Mouse (Mus musculus): ENCODE results near the gene Cylc1. TPM values are rescaled to one million over a fixed set of nuclear protein-coding genes. Genes with fewer than 3 reads are reported as not detected.

The Cylc1 gene
- not detected in 2 replicates for polyA plus RNA-seq (2015; fragmentation: Nextera tagmentation; extraction: Ambion mirVana)

- Histone ChIP-seq H3K4me3 (replicated peaks) (no peak within 1 kb of the TSS), H3K9ac (no peak within 1 kb of the TSS), H3K27ac (replicated peaks) (no peak within 1 kb of the TSS), H3K27me3 (no peaks in the 10 kb centered on the region), H3K4me1 (no peaks in the 10 kb centered on the region), H3K36me3 (no peaks in the 10 kb centered on the region), H3K9me3 (replicated peaks) (no peaks in the 10 kb centered on the region), H3K4me2 (replicated peaks) (no peak within 1 kb of the TSS)
- no peak for ATAC-seq (ENCODE audit: insufficient number of reproducible peaks, low FRiP score, low TSS enrichment, low read depth)
Observed at GRCm38 (mm10) chrX:111110118-111110517, at the start of gene Cylc1. Cylc1 (plus strand) TSS chrX:111110418.

GRCm38 (mm10) chrX:111078680-111079079 is 31.5 kb upstream of the Cylc1 start:
- no peak for ATAC-seq (ENCODE audit: insufficient number of reproducible peaks, low FRiP score, low TSS enrichment, low read depth)
- 80% methylated on average over 8 of the region's 8 CpGs for WGBS

GRCm38 (mm10) chrX:111168040-111168439 is 57.8 kb downstream of the Cylc1 start, which contains the start of gene Gm10112:
Gm10112 (plus strand) TSS chrX:111168340.
- no peaks in the 10 kb centered on the region for H3K4me1 ChIP-seq
- H3K9me3 ChIP-seq (replicated peaks): no peaks in the 10 kb centered on the region
- no peak within 1 kb of the TSS for H3K9ac ChIP-seq
- no peaks in the 10 kb centered on the region for H3K36me3 ChIP-seq
- no peak for ATAC-seq (ENCODE audit: insufficient number of reproducible peaks, low FRiP score, low TSS enrichment, low read depth)
- 87% methylated on average over 3 of the region's 3 CpGs for whole genome bisulfite sequencing
- H3K27ac ChIP-seq (replicated peaks): no peak within 1 kb of the TSS
- no peaks in the 10 kb centered on the region for H3K27me3 ChIP-seq
- no peak within 1 kb of the TSS for H3K4me2 ChIP-seq (replicated peaks)
- H3K4me3 ChIP-seq (replicated peaks): no peak within 1 kb of the TSS

More at GRCm38 (mm10) chrX:111078680-111079079, 31.5 kb upstream of the Cylc1 start:
- H3K27me3 ChIP-seq: no peaks in the 10 kb centered on the region
- no peak overlapping the region for H3K4me2 ChIP-seq (replicated peaks)
- H3K36me3 ChIP-seq: no peaks in the 10 kb centered on the region
- H3K4me1 ChIP-seq: no peaks in the 10 kb centered on the region
- H3K9me3 ChIP-seq (replicated peaks): no peaks in the 10 kb centered on the region
- H3K27ac ChIP-seq (replicated peaks): no peak overlapping the region
- H3K9ac ChIP-seq: no peak overlapping the region
- no peak overlapping the region for H3K4me3 ChIP-seq (replicated peaks)

Other genes with a start within 250 kb of the Cylc1 start
- gene Gm10112, start 57.9 kb downstream of the Cylc1 start, polyA plus RNA-seq (2015; fragmentation: Nextera tagmentation; extraction: Ambion mirVana): not detected in 2 replicates